Mouse (Mus musculus) spleen, postnatal 10 days (tissue): ENCODE data around the gene Trappc4.

Source experiments
- DNase-seq, 2 experiments: peaks; one replicate each; pipeline ENCODE4 v3.0.0; 2021 to 2022; ENCODE audit warnings: low spot score in 2 of 2

Trappc4 gene

GRCm38 (mm10) chr9:44357207-44357606, 50.2 kb downstream of the Trappc4 start:
- DNase-seq = peak in 1 of 2 experiments; percentile 60
